Mouse (Mus musculus): Measurements from ENCODE around the gene Kmt2e.

The Kmt2e gene

GRCm38 (mm10) chr5:23433720-23434597 lies at the start of gene Kmt2e:
Kmt2e (plus strand) TSS chr5:23434441.
- in situ Hi-C loops (cut with MboI, MseI), result loop anchor here (25.0 kb wide), 1 partner anchor 1403 kb away; the partner anchor contains the start of gene Rheb

DNA sequence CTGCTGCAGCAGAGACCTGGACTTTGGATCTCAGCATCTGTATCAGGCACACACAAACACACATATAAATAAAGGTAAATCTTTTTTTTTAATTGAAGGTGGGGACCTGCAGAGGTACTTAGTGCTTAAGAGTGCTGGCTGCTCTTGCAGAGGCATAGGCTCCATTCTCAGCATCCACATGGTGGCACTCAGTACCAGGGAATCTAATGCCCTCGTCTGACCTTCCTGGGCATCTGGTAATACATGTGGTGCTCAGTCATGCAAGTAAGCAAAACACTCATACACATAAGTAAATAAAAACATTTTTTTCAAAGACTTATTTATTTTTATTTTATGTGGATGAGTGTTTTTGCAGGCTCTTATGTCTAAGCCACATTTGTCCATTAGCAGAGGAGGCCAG lies 49.1 kb upstream of the Kmt2e start:
- in situ Hi-C loops (cut with MboI, MseI), result no loop called here

GRCm38 (mm10) chr5:23385763-23386217 lies 48.5 kb upstream of the Kmt2e start:
- in situ Hi-C loops (cut with MboI, MseI), result no loop called here

DNA sequence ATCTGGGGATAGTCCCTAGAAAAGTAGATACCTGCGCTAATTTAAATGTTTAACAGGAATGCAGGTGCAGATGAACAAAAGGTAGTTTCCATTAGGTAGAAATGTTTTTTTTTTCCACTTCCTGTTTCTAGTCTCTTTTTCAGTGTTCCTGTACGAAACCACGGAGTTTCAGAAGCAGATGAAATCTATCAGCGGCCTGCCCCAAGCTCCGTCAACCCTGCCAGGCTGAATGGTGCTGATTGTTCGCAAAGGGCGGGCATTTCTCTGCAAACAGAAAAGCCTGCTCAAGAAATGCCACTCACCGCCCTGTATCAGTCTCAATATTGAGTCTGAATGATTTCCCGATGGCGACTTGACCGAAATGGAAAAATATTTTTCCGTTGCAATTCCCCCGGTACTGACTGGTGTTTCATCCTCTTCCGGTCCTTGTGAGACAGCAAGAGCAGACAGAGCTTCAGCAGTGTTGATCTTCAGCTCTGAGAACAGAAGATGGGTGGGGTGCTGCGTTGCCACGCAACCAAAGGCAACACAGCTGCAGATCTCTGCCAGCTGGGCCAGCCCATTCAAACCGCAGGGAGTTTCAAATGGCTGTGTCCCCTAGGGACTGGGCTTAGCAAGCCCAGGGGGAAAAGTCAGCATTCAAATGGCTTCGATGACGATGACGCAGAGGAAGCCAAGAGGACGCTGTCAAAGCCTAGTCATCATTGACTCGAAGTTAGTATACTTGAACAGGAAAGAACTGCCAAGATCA lies 47.5 kb upstream of the Kmt2e start:
- in situ Hi-C loops (cut with MboI, MseI), result no loop called here

GRCm38 (mm10) chr5:23387313-23387666 lies 47.0 kb upstream of the Kmt2e start:
- in situ Hi-C loops (cut with MboI, MseI), result no loop called here

- in situ Hi-C loops (cut with MboI, MseI), result no loop called here
Measured at GRCm38 (mm10) chr5:23388091-23388490, 46.1 kb upstream of the Kmt2e start.

- in situ Hi-C loops (cut with MboI, MseI), result no loop called here
Measured at GRCm38 (mm10) chr5:23389601-23390305, 44.5 kb upstream of the Kmt2e start.

GRCm38 (mm10) chr5:23391714-23392113 lies 42.5 kb upstream of the Kmt2e start:
- in situ Hi-C loops (cut with MboI, MseI), result no loop called here

- in situ Hi-C loops (cut with MboI, MseI), result no loop called here
Measured at GRCm38 (mm10) chr5:23393870-23394269, 40.4 kb upstream of the Kmt2e start.

GRCm38 (mm10) chr5:23394366-23395145 lies 39.7 kb upstream of the Kmt2e start:
- in situ Hi-C loops (cut with MboI, MseI), result no loop called here

DNA sequence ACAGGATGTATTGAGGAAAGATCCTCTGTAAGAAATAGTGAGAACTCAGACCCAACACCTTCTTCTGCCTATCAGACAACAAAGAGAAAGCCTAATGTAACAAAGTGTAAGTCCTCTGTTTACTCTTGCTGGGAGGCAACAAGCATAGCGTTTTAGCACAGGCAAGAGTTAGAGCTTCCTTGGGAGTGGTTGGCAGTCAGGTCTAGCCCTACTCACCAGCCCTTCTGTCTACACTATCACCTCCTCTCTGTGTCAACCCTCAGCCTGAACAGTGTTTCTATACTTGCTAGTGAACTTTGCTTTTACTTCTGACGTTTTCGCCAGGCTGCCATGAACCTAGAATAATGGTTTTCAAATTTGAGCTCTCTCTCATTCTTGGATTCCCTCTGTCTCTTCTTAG lies 38.5 kb upstream of the Kmt2e start:
- in situ Hi-C loops (cut with MboI, MseI), result no loop called here

DNA sequence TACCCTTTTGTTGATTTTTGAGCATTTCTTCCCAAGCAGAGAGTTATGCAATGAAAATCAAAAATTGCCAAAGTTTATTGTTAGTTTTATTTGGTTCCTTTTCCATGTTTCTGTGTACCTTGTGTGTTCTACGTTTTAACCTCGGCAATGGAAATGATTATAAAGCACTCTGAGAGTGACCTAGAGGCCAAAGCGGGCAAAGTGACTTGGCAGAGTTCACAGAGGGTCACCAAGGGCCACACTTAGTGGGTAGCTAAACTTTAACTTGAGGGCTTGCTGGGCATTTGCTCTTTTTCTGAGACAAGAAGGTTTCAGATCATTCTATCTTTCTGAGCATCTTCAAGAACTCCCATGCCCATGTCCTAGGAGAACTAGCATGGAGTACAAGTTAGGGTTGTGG lies 37.5 kb upstream of the Kmt2e start:
- in situ Hi-C loops (cut with MboI, MseI), result no loop called here

- in situ Hi-C loops (cut with MboI, MseI), result no loop called here
Measured at GRCm38 (mm10) chr5:23400156-23400555, 34.1 kb upstream of the Kmt2e start.

- in situ Hi-C loops (cut with MboI, MseI), result no loop called here
Measured at GRCm38 (mm10) chr5:23400868-23401267, 33.4 kb upstream of the Kmt2e start.

GRCm38 (mm10) chr5:23401368-23401767 lies 32.9 kb upstream of the Kmt2e start:
- in situ Hi-C loops (cut with MboI, MseI), result no loop called here

GRCm38 (mm10) chr5:23401999-23402398 lies 32.2 kb upstream of the Kmt2e start:
- in situ Hi-C loops (cut with MboI, MseI), result no loop called here

- in situ Hi-C loops (cut with MboI, MseI), result no loop called here
Measured at GRCm38 (mm10) chr5:23403161-23403560, 31.1 kb upstream of the Kmt2e start.

- in situ Hi-C loops (cut with MboI, MseI), result no loop called here
Measured at GRCm38 (mm10) chr5:23405666-23406404, 28.4 kb upstream of the Kmt2e start.

GRCm38 (mm10) chr5:23406405-23406745 lies 27.9 kb upstream of the Kmt2e start:
- in situ Hi-C loops (cut with MboI, MseI), result no loop called here

GRCm38 (mm10) chr5:23408106-23408505 lies 26.1 kb upstream of the Kmt2e start:
- in situ Hi-C loops (cut with MboI, MseI), result no loop called here

Data from T-helper 2 cell (primary cell).